Comparison of ENCODE assay signal across 23 mouse cellular contexts in genomic region chr11:59375475-59375874, GRCm38 (mm10). TPM values are rescaled to one million over a fixed set of nuclear protein-coding genes. Genes with fewer than 3 reads are reported as not detected.
DNase-seq lines count a peak whose midpoint lies in the region; ATAC-seq and TF ChIP-seq lines count a peak whose summit lies in the region.
"Had no signal": no experiment of that assay in that cellular context is flagged by ENCODE, and none has a peak within 500 bp of the region (broad histone marks: within the 10 kb centered on the region; RNA-seq: fewer than 3 reads in every experiment).

Prss38 (minus strand) TSS chr11:59375657.

- H3K9me3 ChIP-seq in liver, embryonic 14.5 days (ENCODE audit: control insufficient read depth, low read length): no peaks in the 10 kb centered on the region
- H3K9me3 ChIP-seq in liver, embryonic 12.5 days (replicated peaks): no peaks in the 10 kb centered on the region
- no peaks in the 10 kb centered on the region for H3K9me3 ChIP-seq in limb, embryonic 15.5 days
- H3K9me3 ChIP-seq: embryonic facial prominence, embryonic 12.5 days; forebrain, embryonic 15.5 days had no signal

- TF ChIP-seq CTCF in liver, embryonic 14.5 days (IDR thresholded peaks at IDR 0.05; ENCODE audit: low read depth): peak; percentile 54

- H3K9ac ChIP-seq in liver, embryonic 14.5 days (replicated peaks): no peak within 1 kb of the TSS
- no peak within 1 kb of the TSS for H3K9ac ChIP-seq in liver, embryonic 12.5 days
- H3K9ac ChIP-seq in limb, embryonic 15.5 days: no peak within 1 kb of the TSS
- H3K9ac ChIP-seq: embryonic facial prominence, embryonic 12.5 days; forebrain, embryonic 15.5 days had no signal

- no peak within 1 kb of the TSS for H3K4me3 ChIP-seq in liver, embryonic 14.5 days (ENCODE audit: insufficient read depth in 1 of 2, low read depth in 2 of 2, low read length in 2 of 2)
- H3K4me3 ChIP-seq in liver, embryonic 12.5 days: no peak within 1 kb of the TSS
- H3K4me3 ChIP-seq in limb, embryonic 15.5 days: no peak within 1 kb of the TSS
- H3K4me3 ChIP-seq: embryonic facial prominence, embryonic 12.5 days; forebrain, embryonic 15.5 days had no signal

- no peak for TF ChIP-seq EP300 in liver, embryonic 14.5 days (IDR thresholded peaks at IDR 0.05; ENCODE audit: low read depth)

- H3K36me3 ChIP-seq in liver, embryonic 14.5 days (replicated peaks; ENCODE audit: control insufficient read depth, insufficient read depth, low read depth): no peaks in the 10 kb centered on the region
- H3K36me3 ChIP-seq in liver, embryonic 12.5 days: no peaks in the 10 kb centered on the region
- no peaks in the 10 kb centered on the region for H3K36me3 ChIP-seq in limb, embryonic 15.5 days
- H3K36me3 ChIP-seq: embryonic facial prominence, embryonic 12.5 days; forebrain, embryonic 15.5 days had no signal

- no peaks in the 10 kb centered on the region for H3K4me1 ChIP-seq in liver, embryonic 14.5 days (replicated peaks; ENCODE audit: control insufficient read depth in 2 of 2, insufficient read depth in 2 of 2, low read length in 1 of 2)
- no peaks in the 10 kb centered on the region for H3K4me1 ChIP-seq in liver, embryonic 12.5 days
- H3K4me1 ChIP-seq in limb, embryonic 15.5 days: peaks cover 3% of the 10 kb centered on the region; the same call in 1 of the 2 replicates
- H3K4me1 ChIP-seq: embryonic facial prominence, embryonic 12.5 days; forebrain, embryonic 15.5 days had no signal

- H3K27me3 ChIP-seq in liver, embryonic 14.5 days (ENCODE audit: control insufficient read depth, insufficient read depth, low read length): no peaks in the 10 kb centered on the region
- peaks cover 17% of the 10 kb centered on the region; the same call in 1 of the 2 replicates for H3K27me3 ChIP-seq in liver, embryonic 12.5 days (replicated peaks)
- 0 out of 2 replicates have a peak, but pooled peaks cover 4% of the 10 kb centered on the region for H3K27me3 ChIP-seq in limb, embryonic 15.5 days
- H3K27me3 ChIP-seq: embryonic facial prominence, embryonic 12.5 days; forebrain, embryonic 15.5 days had no signal

- 65% methylated on average over 16 of the region's 16 CpGs for WGBS in liver, embryonic 14.5 days (ENCODE audit: insufficient replicate concordance)
- WGBS in liver, embryonic 12.5 days (ENCODE audit: insufficient replicate concordance): 63% methylated on average over 16 of the region's 16 CpGs
- WGBS in limb, embryonic 15.5 days: 79% methylated on average over 16 of the region's 16 CpGs

- peak; percentile 44 to 51 for DNase-seq in cerebellum, postnatal 10 days
- no peak for DNase-seq in cerebellum, postnatal 36 days
- DNase-seq in liver, embryonic 14.5 days (ENCODE audit: low read depth in 3 of 3, low spot score in 3 of 3): no peak
- peak; percentile 72 for DNase-seq in ES-CJ7 (ENCODE audit: low read depth, low spot score)
- DNase-seq in frontal cortex, postnatal 10 days (ENCODE audit: low spot score in 2 of 2): no peak
- DNase-seq in adrenal gland, adult (ENCODE audit: inconsistent age in 2 of 2, low spot score in 1 of 2): no peak
- DNase-seq: heart, adult 18-20 months; heart, postnatal 4 days; kidney, adult 9 months; left cerebral cortex, postnatal 4 days; lung, adult 2 months; lung, postnatal 4 days; spleen, adult 18-20 months; thymus, postnatal 25 days had no signal

- no peak for ATAC-seq in liver, embryonic 14.5 days (ENCODE audit: insufficient read depth)
- ATAC-seq in liver, embryonic 12.5 days: no peak
- ATAC-seq in limb, embryonic 15.5 days (ENCODE audit: insufficient number of reproducible peaks, low FRiP score, low TSS enrichment, low read depth): 0 out of 2 replicates have a peak, but pooled peaks have one; percentile 41
- ATAC-seq: CD4-positive, CD25-positive, alpha-beta regulatory T cell, adult 4 months; forebrain, embryonic 15.5 days; midbrain, embryonic 16.5 days had no signal

- no peak within 1 kb of the TSS for H3K27ac ChIP-seq in liver, embryonic 14.5 days
- no peak within 1 kb of the TSS for H3K27ac ChIP-seq in liver, embryonic 12.5 days
- no peak within 1 kb of the TSS for H3K27ac ChIP-seq in limb, embryonic 15.5 days
- H3K27ac ChIP-seq: embryonic facial prominence, embryonic 12.5 days; forebrain, embryonic 15.5 days had no signal

- no peak within 1 kb of the TSS for H3K4me2 ChIP-seq in liver, embryonic 14.5 days (ENCODE audit: low read depth)
- H3K4me2 ChIP-seq in liver, embryonic 12.5 days: no peak within 1 kb of the TSS
- H3K4me2 ChIP-seq in limb, embryonic 15.5 days: no peak within 1 kb of the TSS
- H3K4me2 ChIP-seq: embryonic facial prominence, embryonic 12.5 days; forebrain, embryonic 15.5 days had no signal

RNA-seq across cellular contexts. Expression of gene Prss38, which starts in this region (rescaled TPM):
- polyA plus RNA-seq in liver, embryonic 14.5 days (2012; rRNA removed): not detected in 2 replicates
- polyA plus RNA-seq in liver, embryonic 14.5 days (2014; fragmentation: Nextera tagmentation; extraction: Ambion mirVana): not detected in 2 replicates
- polyA plus RNA-seq in liver, embryonic 12.5 days (2016; fragmentation: Nextera tagmentation; extraction: Ambion mirVana): not detected in 2 replicates
- 0.12 TPM in 1 of 2 replicates, not detected in the other for polyA plus RNA-seq in limb, embryonic 15.5 days (2015; fragmentation: Nextera tagmentation; extraction: Ambion mirVana)
- polyA plus RNA-seq: CD4-positive, CD25-positive, alpha-beta regulatory T cell, adult 4 months; embryonic facial prominence, embryonic 12.5 days; forebrain, embryonic 15.5 days; heart, embryonic 14.5 days; lung, adult 2 months; midbrain, embryonic 16.5 days; neural tube, embryonic 11.5 days; stomach, embryonic 14.5 days had no signal

Comparison
In these comparisons a context has a peak if more than half of its experiments do, and no peak if none do; other contexts are left out.
1. DNase-seq: peak in cerebellum, postnatal 10 days (2 of 2) and ES-CJ7 (single experiment); none in cerebellum, postnatal 36 days (0 of 2), liver, embryonic 14.5 days (0 of 3), frontal cortex, postnatal 10 days (0 of 2) and adrenal gland, adult (0 of 2).
2. Peak in ATAC-seq in limb, embryonic 15.5 days; RNA of the gene not detected or under 1 TPM.